Mouse (Mus musculus) testis, postnatal 10 days (tissue): ENCODE data around the gene Iqub.

Experiments
- DNase-seq: peaks from one replicate; pipeline ENCODE4 v3.0.0; 2021; ENCODE audit warnings: low spot score

The Iqub gene

DNA sequence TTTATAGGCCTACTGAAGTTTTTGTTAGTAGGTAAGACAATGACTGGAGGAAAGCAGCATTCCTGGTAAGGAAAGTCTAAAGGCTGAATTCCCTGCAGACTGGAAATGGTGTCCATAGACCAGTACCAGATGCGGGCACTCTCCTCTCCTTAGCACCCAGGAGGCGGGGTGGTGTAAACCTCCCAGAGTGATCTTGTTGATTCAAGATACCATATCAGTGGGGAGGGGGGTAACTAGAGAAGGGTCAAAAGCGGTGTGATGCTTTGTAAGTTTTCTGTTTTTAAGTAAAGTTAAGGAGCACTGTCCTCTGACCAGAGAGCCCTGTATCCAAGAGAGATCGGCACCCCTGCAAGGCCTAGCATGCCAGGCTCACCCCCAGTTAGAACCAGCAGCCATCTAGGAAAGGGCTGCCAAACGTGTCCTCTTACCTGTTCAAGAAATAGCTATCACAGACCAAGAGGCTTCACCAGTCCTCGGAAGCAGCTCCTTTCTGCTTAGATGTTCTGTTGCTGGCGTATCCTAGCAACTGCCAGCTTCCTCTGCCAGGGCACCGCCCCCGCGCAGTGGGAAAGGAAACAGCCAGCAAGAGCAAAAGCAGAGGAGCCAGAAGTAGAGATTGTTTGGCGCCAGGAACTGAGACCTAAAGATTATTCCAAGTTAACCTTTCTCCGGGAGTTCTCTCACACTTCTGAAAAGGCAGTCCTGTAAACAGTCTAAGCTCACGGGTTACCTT, at the start of gene Iqub:
Gene Iqub, minus strand, starts transcription at position 516 of the 733 bp plus-strand sequence.
- peak; percentile 78 for DNase-seq

DNA sequence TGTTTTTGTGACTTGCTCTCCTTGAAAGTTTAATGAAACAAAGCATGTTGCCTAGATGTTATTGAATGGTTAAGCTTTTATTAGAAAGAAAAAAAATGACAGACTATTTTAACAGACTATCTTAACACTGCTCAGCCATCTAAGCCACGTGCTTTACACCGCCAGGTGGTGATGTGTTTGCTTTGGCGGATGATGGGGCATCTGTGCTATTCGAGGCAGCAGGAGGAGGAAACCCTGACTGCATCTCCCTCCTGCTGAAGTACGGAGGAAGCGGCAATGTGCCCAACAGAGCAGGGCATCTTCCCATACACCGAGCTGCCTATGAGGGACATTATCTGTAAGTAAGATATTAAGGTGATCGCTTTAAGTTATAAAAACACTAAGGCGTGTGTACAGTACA, 49.2 kb upstream of the Iqub start:
- no peak for DNase-seq

DNA sequence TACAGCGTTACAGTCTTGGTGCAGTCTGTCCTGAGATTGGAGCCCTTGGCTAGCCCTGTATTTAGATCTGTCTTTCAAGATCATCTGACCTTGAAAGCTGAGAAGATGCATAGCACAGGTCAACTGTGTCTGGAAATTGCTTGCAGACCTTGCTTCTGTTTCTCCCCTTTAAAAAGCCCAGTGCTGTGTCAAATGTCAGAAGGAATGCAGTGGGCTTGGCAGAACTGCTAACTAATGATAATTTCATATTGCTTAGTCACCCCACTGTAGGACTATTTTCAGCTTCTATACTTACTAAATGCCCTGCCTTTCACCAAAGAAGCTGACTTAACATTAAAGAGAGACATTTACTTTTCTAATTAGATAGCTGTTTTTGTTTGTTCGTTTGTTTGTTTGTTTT, 40.6 kb upstream of the Iqub start:
- DNase-seq = no peak

DNA sequence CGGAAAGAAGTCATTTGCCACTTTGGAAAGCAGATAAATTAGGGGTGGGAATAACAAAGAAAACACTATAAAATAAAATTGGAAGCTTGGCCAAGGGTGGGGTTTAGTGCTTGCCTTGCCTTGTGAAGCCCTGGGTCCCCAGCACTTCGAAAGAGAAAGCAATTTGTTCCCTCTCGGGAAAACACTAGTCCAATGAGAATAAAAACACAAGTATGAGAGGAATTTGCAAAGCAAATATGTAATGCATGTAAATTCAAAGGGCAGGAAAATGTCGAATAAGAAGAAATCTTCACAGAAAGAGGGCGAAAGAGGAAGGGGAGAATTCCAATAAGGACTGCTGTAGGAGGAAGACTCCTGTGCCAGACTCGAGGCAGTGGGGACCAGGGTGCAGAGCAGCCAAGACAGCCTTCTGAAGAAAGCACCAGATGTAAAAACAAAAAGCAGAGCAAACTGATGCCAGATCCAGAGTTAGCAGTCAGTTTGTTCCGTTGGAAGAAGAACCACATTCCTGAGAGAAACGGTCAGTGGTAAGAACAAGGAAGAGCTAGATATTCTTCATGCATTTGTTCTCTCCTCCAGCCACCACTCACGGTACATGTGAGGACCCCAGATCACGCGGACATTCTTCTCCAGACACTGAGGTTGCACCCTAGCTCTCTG, 39.7 kb upstream of the Iqub start:
- no peak for DNase-seq

DNA sequence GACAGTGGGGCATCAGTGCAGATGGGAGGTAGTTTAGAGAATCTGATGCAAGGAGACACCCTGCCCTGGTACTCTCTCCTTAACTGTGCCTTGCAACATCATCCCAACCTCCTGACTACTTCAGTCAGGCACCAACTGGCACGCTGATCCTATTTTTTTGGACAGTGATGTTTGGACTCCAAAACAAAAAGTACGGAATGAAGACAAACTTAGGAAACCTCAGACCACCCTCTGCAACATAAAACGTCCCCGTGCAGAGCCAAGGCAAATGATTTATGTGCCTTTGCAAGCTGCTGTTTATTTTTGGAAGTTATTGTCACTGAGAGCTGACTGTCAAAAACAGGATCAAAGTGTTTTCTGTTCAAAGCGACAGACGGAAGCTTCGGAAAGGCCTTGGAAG, 37.2 kb upstream of the Iqub start:
- DNase-seq = no peak

DNA sequence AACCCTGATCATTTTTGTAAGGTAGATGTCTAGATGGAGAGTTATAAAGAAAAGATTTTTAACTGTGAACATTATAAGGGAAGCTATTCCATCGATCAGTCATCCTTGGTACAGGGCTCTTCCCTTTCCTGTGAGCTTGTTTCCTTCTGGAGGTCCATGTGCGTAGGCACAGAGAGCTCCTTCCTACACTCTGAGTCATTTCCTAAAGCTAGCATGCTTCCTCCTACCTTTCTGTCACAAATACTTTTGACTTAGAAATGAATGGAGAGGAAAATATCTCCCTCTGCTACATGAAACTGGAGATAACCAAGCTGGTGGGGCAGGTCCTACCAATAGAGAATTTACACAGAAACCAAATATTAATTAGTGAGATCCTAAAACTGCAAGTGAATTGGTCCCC, 34.9 kb upstream of the Iqub start:
- DNase-seq = no peak

DNA sequence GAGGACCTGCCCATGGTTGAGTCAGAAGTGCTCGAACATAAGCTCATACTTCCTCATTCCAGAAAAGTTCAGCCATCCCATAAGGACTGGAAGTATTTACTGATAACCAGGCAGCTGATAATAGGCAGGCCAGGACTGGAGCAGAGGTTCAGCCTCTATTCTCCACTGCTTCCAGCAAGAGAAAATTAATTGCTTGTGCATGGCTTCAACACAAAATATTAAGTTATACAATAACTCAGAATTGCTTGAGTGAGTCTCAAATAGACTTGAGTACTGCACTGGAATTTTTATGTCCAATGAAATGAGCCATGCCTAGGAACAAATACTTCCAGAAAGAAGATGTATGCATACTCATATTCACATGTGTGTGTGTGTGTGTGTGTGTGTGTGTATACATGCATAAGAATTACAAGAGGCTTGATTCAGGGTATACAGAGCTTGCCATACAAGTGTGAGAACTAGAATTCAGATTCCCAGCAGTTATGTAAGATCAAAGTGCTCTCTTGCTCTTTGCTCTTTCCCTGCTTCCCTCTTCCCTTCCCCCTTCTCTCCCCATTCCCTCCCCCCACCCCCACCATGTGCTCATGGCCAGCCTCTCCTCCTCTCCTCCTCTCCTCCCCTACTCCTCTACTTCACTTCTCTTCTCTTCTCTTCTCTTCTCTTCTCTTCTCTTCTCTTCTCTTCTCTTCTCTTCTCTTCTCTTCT, 32.0 kb upstream of the Iqub start:
- no peak for DNase-seq

DNA sequence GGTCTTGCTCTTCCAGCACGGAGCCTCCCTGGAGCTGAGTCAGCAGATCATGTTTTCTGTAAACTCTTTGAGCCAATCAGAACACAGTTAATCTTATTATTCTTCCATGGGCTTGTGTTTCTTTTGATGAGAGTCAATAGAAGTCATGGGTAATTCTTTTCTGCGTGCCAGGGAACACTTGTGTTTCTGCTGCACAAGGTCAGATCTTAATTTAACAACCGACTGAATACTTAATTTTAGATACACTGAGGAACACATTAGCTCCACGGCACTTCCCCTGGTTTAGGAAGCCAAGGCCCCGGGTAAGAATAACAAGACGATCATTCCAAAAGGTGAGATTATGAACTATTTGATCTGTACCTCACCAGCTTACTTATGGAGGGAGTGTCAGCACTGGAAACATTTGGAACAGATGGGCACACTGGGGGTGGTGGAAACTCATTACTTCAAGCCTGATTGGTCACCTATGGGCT, 28.3 kb upstream of the Iqub start:
- no peak for DNase-seq

DNA sequence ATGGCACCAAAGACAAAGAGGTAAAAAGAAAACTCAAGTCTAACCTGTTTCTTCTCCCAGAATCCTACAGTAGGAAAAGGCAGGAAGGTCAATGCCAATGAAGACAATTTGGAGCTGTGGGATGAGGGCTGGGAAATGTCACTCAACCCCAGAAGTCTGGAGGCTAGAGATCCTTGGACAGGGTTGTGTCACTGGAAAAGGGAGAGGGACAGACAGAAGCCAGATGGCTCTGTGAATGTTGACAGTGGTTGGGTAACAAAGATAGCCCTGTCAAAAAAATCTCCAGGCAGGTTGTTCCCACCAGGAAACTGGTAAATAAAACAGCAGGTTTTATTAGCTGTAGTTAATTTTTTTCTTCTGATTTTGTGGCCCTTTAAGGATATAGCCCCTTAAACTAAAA, 27.5 kb upstream of the Iqub start:
- DNase-seq = no peak

DNA sequence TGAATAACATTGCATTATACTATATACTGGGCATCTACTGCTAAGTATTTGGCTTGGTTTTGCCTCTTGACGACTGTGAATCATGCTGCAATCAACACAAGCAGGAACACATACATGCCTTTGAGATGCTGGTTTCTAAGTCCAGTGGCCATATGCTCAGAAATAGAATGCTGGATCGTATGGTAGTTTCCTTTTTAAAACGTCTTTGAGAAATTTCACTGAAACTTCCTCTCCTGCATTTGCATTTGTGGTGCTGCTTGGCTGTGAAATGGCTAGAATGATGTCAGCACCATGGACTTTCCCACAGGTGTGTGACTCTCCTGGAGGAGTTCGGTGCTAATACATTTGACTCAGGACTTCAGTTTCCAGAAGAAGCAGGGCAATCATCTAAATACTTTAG, 25.2 kb upstream of the Iqub start:
- no peak for DNase-seq

DNA sequence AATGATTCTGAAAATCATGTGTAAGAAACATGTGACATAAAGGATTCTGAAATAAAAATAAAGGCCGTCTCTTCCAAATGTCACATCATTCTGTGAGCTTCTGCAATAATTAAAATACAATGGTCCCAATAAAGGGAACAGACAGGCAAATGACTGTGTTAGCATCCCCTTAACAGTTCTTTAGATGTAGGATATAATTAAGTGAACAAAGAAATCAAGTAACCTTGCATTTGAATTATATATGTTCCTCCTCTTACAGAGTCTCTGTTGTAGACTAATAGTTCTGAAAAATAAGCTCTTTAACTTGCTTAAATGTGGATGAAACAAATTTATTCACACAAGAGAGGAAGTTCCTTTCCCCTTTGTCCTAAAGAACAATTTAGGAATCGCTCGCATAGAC, 23.6 kb upstream of the Iqub start:
- no peak for DNase-seq

DNA sequence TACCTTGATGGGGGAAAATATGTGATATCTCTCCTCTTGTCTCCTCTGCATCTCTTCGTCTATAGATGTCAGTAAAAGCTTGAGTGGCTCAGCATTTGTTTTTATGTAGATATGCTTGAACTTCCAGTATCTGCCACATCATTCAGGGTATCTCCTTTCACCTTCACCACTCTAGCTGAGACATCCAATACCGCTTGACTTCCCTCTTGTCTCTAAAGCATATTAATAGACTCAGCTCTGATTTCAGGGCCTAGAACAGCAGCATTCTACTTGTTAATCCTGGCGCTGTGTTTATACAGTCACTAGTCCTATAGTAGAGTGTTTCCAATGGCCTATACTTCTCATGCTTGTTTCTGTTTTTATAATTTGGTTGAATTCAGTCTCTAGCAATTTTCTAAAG, 17.9 kb upstream of the Iqub start:
- no peak for DNase-seq

DNA sequence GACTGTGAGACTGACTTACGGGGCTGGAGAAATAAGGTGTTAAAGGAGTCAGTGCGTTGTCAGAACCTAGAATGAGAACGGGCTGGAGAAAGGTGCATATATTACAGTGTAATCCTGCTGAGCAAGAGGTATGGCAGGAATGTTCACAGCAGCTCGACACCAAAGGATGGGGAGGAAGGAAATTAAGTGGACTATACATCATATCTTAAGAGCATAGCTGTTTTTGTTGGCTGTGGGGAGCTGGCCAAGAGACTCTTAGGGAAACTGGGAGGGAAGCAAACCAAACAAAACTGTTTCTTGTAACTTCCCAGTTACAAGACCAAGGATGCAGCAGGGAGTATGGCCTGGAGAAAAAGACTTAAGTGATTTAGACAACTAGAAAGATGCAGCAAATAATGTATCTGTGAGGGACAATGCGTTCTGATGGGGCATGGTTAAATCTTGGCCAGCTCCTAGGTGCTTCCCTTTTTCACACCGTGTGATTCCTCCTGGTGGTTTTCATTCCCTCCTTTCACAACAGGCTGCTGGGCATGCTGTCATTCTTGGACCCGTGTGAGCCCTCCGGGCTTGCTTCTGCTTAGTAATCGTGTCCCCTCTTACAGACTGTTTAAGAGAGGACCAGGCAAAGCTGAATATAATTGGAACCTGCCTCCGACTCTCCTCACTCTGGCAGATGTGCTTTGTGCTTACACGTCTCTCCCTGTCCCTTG, 16.0 kb upstream of the Iqub start:
- DNase-seq = no peak

DNA sequence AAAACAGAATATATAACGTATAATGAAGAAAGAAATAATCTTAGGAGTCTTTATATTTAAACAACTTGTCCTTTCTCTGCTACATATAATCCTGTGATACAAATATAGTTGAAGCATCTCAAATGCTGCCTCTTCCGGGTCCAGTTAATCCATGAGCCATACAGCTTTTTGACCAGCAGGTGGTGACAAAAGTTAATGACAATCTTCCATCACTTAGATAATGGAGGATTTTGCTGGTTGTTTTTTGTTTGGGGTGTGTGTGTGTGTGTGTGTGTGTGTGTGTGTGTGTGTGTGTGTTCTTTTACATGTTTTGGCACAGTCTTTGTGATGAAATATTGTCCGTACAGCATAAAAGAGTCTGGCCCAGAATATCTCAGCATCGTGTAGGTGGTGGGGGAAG, 15.3 kb upstream of the Iqub start:
- DNase-seq = peak; percentile 50

DNA sequence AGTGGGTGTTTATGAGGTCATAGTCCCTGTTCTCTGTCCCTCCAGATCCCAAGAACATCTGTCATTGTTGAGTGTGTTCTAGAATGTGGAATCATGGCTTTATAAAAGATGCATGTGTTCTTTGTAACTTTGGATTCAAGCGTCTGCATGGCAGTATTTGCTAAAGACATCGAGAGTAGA, 13.1 kb upstream of the Iqub start, which contains the start of gene Asb15:
Gene Asb15, plus strand, starts transcription at position 81 of the 180 bp plus-strand sequence.
- no peak for DNase-seq

DNA sequence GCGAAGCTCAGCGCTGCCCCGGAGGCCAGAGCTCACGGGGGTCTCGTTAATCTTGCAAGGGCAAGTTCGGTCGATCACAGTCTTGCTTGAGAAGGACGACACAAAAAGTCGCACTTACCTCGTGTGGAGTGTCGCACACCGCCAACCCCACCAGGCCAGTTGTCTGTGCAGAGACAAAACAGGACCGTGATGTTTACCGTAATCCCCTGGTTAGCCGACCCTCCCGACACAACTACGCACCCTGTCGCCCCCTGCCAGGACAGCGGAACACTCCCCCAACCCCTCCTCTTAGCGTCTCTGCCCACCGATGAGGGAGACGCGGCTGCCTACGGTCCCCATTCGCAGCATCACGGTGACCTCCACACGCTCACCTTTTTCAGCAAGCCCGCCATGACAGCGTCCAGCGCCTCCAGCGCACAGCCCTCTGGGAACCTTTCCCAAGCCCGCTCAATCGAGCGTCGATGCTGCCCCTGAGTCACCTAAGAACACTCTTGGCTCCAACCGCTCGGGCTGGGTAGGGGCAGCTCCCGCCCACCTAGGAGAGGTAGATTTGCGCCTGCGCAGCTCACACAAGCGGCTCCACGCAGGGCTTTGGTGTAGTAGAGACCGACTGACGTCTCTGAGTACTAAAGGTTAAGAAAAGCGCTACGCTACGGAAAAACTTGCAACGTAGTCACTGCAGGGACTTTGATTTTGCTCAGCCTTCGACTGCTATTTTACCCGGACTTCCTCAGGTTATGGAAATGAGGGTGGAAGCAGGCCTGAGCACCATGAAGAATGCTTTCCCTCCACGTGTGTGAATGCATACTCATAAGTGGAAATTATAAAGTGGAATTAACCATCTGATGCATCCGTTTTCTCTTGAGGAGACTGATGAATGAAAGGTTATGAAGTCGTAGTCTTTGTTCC, 12.5 kb upstream of the Iqub start, which contains the start of gene Ndufa5:
Gene Ndufa5, minus strand, starts transcription at position 859 of the 909 bp plus-strand sequence.
- peak; percentile 91 for DNase-seq

DNA sequence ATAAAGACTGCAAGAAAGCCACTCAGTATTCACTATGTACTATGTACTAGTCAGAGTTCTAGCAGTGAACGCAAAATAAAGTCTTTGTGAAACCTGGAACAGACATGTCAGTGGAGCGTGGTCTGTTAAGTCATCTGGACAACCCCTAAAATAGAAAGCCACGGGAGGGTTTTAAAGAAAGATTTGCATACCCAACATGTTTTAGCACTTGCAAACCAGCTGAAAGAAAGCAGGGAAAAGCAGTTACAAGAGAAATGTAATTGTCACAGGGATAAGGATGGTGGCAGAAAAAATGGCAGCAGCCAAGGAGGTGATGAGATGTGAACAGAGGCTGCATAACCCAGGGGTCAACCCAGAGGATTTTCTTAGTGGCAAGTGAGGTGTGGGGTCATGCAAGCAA, 10.8 kb upstream of the Iqub start:
- DNase-seq = no peak

DNA sequence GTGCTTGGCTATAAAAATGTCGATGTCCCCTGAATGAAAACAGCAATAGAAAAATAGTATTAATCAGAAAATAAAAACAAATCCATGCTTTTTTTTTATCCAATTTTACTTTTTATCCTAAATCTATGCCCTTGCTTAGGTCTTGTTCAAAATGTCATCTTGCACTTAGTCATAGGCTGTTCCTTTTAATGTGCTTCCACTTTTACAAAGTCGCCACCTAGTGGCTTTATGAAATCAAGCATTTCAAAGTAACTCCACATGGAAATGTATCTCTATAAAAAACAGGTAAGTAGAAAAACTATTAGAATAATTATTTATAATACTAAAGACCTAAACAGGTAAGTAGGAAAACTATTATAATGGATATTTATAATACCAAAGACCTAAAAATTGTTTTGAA, 1.3 kb upstream of the Iqub start:
- DNase-seq = no peak

DNA sequence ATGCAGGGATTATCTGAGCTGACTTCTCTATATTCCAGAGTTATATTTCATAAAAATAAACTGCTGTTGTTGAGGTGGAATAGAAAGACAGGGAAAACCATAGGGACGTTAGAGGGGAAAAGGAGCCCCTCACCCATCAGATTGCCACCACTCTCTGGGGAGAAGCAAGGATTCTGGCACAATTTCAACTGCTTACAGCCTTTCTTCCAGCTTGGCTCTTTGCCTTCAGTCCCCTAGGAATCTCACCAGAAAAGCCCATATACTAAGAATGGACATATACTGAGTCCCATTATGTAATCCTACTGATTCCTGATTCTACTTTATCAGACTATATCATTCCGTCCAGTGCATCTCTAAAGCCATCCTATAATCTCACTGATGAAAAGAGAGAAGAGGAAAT, 10.7 kb downstream of the Iqub start:
- no peak for DNase-seq

DNA sequence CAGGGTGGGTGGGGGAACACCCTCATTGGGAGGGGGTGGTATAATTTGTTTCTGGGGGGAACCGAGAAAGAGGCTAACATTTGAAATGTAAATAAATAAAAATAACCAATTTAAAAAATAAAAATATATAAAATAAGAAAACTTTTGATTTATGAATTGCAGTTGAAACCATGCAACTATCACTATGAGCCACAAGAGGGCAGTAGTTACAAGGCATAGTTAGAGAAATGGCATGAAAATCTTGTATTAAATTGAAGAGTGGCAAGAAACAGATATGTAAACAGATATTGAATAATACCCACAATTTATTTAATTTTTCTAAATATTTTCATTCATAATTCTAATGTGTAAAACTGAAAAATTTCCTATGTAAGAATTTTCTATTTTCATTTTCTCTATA, 24.5 kb downstream of the Iqub start:
- no peak for DNase-seq

DNA sequence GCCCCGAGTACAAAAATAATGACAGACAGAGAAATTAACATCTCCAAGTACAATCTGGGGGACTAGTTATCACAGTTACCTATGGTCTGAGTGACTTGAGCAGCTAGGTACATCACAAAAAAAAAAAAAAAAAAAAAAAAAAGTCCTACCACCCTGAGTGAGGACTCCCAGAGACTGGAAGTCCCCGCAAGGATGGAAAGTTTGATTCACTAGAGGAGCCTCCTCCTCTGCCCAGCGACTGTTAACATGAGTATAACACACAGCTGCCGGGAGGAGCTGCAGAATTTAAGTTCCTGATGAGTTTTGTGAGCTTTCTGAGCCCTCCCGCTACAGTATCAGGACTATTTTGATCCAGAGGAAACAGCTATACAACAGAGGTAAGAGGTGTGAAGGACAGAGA, 28.3 kb downstream of the Iqub start:
- DNase-seq = no peak
